Mouse (Mus musculus) ovary, postnatal 10 days (tissue): ENCODE results near the gene Arrdc2.

Source experiments
- DNase-seq: peaks from one replicate; pipeline ENCODE4 v3.0.0; 2022; ENCODE audit warnings: low spot score

Gene Arrdc2

DNA sequence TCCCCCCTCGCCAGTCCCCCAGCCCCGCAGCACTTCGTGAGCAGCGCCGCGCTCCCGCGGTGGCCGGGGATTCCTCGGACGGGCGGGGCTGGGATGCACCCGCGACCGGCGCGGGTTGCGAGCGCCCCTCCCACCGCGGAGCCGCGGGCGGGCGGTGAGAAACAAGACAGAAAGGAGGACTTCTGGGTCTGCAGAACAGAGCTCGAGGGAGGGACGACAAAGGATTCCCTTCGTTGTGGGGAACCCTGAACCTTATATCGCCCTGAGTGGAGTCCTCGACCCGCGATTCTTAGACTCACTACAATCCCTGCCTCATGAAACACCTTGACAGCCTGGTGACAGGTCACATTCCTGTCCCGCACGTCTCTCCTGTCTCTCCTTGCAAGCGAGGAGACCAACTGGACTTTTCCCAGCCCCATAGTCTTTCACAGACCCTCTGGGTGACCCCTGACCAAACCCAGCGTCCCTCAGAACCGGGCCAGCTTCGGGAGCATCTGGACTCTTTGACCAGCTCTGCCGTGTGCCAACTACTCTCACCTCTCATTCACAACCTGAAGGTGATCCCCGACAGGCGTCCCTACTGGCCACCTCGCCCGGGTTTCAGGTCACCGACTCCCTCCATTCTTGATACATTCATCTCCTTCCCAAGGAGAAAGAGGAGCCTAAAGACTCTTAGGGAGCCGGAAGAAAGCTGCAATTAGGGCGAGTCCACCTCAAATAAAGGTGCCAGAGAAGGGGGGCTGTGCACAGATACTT, 24.6 kb upstream of the Arrdc2 start:
- DNase-seq = no peak

DNA sequence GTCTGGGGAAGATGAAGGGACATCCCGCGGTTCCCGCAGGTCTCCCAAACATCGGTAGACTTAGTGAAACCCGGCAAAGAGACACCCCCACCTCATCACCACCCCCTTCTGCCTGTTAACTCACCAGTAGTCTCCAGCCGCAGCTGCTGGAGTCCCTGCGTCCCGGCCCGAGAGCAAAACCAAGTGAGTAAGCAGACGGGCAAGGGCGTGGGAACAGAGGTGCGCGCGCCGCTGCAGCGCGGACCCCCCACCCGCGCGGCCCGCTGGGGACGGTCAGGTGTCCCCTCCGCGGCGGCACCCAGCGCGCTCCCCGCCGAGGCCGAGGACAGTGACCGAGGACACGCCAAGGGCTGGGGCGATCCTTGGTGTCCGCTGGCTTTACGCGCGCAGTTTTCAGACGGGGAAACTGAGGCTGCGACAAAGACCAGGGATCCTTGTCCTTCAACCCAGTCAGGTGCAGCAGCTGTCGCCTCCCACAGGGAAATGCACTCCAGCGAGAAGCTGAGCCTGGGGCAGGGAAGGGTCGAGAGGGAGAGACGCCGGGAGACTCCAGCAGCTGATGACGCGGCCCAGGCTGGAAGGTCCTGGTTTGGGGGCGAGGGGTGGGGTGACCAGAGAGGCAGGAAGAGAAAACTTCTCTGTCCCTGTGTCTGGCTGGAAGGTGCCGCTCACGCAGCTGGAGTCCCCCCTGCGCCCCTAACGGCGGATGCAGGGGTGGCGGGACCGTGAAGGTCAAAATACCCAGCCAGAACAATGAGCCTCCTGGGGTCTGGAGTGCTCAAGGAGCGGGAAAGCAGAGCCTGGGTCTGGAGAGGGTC, 23.5 kb upstream of the Arrdc2 start, which contains the start of gene Kcnn1:
Kcnn1 (minus strand) TSS at position 435 of the 818 bp plus-strand sequence.
- no peak for DNase-seq

DNA sequence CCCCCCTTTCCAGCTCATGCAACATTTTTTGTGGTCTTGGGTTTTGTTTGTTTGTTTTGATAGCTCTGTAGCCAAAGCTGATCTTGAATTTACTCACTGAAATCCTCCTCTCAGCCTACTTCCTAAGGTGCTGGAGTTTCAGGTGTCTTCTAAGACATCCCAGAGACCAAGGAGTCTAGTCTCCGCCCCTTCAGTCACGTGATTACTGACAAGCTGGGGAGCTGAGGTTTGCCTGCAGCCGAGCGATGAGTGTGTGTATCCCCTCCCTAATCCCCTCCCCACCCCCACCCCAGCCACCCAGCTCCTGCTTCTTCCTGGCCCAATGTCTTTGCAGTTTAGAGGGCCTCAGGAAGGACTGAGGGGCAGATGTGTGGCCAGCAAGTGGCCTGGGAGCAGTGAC, 18.0 kb upstream of the Arrdc2 start:
- no peak for DNase-seq

DNA sequence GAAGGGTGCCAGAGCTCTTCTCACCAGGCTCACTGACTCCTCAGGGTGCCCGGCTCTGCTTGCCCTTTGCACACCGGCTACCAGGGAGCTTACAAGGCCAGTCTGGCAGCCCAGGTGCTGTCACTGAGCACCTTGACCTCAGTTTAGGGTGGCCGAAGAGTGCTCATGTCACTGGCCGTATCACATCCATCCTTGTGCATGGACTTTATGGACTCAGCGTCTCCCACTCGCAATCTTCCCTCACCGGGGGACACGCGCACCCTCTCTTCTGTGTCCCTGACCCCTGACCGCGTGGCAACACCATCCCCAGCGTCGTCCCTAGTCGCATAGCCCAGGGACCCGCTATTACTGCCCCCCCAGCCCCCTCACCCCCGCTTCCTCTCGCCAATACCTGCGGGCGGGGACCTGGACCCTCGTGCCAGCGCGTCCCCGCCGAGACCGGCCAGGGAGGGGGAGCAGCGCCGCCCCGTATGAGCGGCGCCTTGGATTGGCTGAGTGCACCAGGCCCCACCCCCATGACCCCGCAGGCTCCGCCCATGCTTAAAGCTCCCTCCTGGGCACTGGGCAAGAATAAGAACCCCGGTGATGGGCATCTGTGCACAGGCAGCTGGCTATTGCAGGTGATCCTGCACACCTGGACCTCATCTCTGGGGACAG, 17.1 kb upstream of the Arrdc2 start:
- DNase-seq = no peak

DNA sequence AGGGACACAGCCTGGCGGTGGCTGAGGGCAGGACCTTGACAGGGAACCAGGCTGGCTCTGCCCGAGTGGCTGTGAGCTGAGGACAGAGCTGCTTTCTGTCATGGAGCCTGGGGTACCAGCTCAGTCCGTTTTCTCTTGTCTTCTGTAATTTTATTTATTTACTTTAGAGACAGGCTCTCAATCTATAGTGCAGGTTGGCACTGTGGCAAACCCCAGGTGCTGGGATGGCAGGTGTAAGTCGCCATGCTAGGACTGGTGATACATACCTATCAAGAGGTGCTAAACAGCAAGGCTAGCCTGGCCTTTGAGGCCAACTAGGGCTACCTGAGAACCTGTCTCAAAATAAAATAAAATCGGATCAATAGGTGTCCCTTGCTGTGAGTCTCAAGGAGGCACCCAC, 16.5 kb upstream of the Arrdc2 start:
- DNase-seq = no peak

DNA sequence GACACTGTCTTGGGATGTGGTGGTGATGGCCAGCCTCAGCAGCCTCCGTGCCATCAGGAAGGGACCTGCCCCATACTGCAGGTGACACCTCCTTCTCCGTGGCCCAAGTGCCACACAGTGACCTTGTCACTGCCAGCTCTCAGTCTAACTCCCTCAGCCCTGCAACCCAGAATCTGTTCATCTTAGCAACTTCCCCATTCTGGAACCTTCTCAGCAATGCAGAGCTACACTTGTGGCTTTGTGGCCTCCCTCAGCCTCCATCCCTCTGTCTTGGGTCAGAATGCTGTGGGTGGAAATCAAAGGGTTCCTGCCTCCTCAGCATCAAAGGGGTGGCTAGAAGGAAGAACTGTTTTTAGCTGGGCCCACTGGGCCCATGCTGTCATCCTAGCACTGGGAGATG, 14.3 kb upstream of the Arrdc2 start:
- DNase-seq = no peak

DNA sequence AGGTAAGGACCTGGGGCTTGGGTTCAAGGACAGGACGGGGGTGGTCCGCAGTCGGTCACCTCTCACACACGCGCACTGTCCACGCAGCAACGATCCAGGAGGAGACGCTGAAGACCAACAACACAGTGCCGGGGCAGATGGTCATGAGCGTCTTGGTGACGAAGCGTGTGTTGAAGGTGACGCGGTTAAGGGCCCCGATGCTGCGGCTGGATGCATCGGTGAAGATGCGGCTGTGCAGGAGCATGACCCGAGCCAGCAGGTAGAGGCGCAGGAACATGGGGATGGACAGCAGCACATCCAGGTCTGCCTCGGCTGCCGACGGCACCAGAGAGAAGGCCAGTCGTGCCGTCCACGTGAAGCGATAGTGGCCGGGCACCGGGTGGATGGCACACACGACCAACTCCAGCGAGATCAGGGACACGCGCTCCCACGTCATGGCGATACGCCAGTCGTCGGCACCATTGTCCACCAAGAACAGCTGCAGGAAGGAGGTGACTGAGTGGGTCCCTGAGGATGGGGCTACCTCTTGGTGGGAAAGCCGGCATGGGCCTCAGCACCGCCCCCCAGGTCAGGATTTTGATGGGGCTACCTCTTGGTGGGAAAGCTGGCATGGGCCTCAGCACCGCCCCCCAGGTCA, 13.2 kb upstream of the Arrdc2 start:
- DNase-seq = no peak

DNA sequence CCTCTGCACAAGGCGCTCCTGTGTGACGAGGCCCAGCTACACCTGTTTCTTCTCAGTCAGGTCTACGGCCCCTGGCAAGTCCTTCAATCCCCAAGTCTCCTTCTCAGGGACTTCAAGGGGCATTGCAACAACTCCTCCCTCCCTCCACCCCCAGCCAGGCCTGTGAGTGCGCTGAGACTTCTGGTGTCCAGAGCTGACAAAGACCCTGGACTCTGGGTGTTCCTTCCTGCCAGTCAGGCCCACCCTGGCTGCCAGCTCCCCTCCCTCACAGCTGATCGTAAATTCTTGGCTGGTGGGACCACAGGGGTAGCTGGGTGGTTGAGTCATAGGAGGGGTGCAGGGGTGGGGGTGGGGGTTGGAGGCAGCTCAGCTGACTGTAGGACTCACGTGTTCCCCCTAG, 12.3 kb upstream of the Arrdc2 start:
- no peak for DNase-seq

DNA sequence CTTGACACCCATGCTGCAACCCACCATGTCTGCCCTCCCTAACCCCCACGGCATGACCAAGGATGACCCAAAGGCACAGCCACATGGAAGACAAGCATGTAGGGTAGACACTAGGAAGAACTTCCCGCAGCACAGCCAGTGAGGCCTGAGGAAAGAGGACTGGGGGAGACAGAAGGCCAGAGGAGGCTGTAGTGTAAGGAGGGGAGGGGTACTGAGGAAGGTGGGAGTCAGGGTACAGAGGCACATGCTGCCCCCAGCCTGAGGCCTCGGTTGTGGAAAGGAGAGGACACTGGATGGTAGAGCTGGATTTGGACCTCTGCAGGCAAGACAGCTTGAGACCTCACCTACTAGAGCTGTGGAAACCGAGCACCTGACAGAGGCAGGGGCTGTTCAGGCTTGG, 11.4 kb upstream of the Arrdc2 start:
- DNase-seq = no peak

DNA sequence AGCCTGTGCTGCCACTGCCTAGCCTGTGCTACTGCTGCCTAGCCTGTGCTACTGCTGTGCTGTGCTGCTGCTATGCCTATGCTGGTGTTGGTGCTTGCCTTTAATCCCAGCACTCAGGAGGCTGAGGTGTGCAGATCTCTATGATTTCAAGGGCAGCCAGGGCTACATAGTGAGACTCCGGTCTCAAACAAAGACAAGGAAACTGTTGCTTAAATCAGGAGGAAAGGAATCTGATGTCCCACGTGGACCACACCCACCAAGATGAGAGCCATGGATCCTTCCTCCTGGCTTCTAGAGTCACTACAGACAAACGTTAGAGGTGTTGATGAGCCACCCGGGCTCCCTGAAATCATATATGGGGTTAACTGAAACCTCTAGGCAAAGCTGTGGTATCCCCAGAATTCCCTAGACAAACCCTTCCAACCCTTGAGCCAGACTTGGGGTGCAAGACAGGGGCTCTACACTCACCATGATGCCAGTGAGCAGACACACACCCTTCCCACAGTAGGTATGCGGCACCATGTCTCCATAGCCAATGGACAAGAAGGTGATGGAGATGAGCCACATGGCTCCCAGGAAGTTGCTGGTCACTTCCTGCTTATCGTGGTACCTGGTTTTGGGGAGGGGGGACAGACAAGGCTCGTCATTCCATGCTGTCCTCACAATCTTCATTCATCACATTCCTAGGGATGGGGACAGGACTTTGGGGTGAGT, 10.8 kb upstream of the Arrdc2 start:
- DNase-seq = no peak

DNA sequence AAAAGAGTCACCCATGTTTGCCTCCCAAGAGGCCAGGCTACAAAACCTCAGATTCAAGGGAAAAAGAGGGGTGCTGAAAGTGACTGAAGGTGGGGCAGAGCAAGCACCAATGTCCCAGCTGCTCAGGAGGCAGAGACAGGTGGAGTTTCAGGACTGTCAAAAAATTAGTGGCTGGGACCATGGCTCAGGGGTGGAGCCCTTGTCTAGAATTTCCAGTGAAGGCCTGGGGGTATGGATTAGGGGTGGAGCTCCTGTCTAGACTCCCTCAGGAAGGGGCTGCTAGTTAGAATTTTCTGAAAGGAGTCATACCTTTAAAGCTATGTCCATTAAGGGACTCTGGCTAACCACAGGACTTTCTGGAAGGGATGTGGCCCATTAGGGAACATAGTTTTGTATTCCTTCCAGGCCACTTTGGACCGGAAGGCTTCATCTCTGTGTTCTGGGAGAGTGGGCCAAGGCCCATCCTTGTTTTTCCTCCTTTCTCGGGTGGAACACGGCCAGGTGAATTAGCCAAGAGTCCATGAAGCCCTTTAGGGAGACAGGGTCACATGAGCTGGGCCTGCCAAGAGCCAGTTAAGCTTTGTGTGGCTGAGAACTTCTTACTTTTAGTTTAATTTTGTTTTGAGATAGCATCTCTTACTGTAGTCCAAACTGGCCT, 9.9 kb upstream of the Arrdc2 start:
- no peak for DNase-seq

DNA sequence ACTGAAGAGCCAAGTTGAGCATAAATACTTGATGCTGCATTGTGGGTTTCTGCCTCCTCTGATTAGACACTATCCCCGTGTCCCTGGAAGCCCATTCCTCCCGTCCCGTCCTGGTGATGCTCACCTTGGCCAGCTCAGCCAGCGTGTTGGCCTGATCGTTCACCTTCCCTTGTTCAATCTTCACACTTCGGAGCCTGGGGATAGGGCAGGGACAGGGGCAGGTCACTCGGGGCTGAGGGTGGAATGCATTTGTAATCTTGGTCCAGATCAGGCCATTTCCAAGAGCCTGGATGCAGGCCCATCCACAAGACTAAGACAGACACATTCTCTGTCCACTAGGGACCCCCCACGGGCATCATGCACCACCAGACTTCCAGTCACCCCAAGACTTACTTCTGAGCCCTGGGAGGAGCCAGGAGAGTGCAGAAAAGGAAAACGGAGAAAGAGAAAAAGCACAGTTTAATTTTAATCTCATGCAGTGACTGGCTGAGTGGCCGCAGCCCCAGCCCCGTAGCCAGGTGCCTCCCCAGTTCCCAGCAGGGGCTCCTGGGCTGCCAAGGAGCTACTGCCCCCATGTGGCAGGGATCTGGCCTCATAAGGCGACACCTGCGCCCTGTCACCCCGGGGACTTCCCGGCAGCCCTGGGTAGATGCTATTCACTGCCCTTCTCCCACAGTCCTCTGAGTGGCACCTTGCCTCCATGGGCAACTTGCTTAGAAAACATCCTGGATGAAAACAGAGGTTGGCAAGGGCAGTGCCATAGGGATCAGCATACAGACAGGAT, 7.0 kb upstream of the Arrdc2 start:
- DNase-seq = no peak

DNA sequence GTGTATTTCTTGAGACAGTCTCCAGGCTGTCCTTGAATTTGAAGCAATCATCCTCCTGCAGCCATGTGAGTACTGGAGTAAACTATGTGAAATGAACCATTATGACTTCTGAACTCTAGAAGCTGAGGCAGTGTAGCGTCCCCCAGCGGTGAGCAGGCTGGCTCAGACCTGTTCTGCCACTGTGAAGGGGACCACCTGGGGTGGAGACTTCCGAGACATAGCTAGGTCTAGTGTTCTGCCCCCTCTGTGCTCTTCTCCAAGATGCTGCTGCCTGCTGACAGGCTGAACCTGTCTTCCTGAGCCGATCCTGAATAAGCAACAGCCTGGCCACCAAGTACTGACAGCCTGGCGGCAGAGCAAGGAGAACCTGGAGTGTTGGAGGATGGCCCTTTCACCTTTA, 5.6 kb upstream of the Arrdc2 start:
- no peak for DNase-seq

DNA sequence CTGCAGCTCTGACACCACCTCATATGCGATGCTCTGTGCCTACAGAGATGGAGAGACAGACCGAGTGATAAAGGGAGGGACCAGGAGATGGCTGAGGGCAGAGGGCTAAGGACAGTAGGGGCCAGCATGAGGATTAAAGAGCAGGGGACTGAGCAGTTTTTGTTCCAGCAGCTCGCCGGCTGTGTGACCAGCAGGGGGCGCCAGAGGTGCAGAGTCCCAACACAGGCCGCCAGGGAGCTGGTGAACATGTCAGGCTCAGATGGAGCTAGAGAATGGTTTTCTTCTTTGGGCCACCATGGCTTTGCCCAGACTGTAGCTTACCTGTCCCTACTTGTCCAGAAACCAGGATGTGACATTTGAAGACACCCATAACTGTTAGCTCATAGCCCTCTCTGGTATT, 5.0 kb upstream of the Arrdc2 start:
- peak; percentile 86 for DNase-seq

DNA sequence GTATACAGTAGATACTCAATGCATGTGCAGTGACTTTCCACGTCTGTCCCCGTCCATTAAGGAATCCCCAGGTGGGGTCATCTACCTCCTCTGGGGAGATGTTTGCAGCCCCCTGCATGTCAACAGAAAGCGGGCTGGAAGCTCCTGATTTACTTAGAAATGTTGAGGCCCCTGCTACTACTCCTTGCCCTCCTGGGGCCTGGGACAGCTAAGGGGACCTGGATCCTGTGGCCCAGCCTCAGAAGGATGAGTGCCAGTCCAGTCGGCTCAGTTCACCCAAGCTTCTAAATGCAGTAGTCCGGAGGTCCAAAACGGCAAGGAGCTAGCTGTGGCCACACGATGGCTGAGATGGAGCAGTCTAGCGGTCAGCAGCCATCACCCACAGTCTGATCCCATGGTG, 4.4 kb upstream of the Arrdc2 start:
- no peak for DNase-seq

DNA sequence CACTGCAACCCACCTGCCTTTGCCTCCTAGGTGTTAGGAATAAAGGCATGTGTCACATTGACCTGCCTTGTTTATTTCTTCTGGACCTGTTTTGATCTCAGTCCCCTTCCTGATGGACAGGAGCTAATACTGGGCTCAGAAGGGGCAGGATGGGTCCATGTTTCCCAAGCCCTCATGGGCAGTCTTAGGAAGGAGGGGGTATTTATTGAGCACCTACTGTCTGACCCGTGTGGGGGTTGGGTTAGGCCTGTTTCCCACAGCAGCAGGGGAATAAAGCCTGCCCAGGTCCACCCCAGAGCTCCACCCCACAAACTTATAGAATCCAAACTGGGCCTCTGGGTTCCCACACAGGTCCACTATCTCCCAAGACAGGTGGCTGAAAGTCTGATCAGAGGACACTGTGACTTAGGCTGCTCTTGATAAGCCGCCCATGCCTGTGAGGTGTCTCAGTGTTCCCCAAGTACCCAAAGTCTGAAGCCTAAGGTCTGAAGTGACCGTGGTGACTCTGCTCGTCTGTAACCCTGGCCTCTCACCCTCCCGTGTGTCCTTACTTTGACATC, 3.8 kb upstream of the Arrdc2 start:
- DNase-seq = no peak

DNA sequence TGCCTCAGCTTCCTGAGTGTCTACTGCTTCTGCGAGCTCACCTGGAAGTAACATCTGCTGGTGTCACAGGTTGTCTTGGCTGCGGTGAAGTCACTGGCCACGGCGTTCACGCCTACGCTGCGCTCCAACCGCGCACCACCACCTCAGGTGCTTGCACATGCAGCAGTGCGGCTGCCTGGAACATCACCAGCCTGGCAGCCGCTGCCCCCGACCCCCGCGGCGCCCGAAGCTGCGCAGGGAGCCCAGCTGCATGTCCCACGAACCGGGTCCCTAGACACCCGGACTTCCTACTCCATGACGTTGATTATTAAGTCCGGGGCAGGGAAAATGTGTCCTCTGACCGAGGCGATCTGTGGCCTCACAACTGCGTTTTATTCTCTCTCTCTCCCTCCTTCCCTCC, 3.0 kb upstream of the Arrdc2 start:
- DNase-seq = no peak

DNA sequence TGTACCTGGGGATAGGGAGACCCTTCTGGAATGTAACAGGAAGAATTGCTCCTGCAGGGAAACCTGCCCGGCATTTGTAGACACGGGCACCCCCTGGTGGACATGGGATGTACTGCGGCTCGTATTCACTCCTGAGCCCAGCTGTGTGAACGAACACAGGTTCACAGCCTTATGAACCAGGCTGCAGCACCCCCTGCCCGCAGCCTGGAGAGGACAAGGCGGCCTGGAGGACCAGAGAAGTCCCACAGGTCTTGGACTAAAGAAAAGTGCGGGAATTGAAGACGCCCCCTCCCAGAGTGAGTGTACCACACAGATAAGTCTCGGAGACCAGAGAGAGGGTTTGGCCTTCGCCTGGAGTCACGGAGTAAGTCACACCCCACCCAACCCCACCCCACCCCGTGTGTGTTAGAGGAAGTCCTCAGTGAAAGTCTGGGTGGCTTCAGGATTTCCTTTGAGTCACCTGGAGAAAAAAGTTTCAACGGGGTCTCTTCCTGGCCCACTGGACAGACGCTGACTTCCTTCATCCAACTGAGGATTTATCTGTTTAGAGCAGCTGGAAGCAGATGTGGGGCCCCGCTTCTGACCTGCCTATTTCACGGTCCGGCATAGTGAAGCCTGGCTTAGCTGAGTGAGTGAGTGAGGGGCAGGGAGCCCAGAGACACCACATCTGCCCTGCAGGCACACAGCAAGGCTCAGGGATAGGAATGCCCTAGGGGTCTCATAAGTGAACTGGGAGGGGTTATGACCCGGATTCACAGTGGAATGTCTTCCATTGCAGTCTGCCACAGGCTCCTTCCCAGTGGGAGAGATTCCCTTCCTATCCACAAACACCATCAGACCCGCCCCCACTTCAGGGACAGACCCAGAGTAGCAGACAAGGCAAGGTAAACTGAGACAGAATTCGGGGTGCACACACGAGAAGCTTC, 1.9 kb upstream of the Arrdc2 start:
- peak; percentile 94 for DNase-seq

DNA sequence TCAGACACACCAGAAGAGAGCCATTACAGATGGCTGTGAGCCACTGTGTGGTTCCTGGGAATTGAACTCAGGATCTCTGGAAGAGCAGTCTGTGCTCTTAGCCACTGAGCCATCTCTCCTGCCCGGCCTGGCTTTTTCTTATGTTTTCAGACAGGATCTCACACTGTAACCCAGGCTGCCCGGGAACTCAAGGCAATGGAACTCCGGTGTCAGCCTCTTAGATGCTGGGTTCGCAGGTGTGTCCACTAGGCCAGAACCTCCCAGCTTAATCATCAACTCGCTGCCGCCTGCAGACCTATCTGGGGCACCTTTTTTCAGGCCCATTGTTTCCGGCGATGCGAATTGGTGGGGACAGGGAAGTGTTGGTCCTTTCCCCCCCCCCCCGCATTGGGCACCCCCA, 1.1 kb upstream of the Arrdc2 start:
- DNase-seq = no peak
